Mouse (Mus musculus): ENCODE data around the gene Cilp2.

Gene Cilp2

GRCm38 (mm10) chr8:69901484-69902162 lies 14.1 kb upstream of the Cilp2 start:
- DNase-seq (ENCODE audit: low spot score in 2 of 2) = peak; percentile 91 to 96

- DNase-seq (ENCODE audit: low spot score in 2 of 2) = no peak
These were observed 13.5 kb upstream of the Cilp2 start for GRCm38 (mm10) chr8:69900895-69901451.

- DNase-seq (ENCODE audit: low spot score in 2 of 2) = no peak
These were observed 12.4 kb upstream of the Cilp2 start for GRCm38 (mm10) chr8:69899876-69900275.

GRCm38 (mm10) chr8:69897857-69898256 lies 10.4 kb upstream of the Cilp2 start:
- DNase-seq (ENCODE audit: low spot score in 2 of 2) = no peak

GRCm38 (mm10) chr8:69895772-69896451 lies 8.4 kb upstream of the Cilp2 start:
- DNase-seq (ENCODE audit: low spot score in 2 of 2) = no peak

- no peak for DNase-seq (ENCODE audit: low spot score in 2 of 2)
These were observed 7.4 kb upstream of the Cilp2 start for GRCm38 (mm10) chr8:69894836-69895332.

- peak in 1 of 2 experiments; percentile 47 for DNase-seq (ENCODE audit: low spot score in 2 of 2)
These were observed 6.4 kb upstream of the Cilp2 start for GRCm38 (mm10) chr8:69893863-69894262.

- DNase-seq (ENCODE audit: low spot score in 2 of 2) = peak in 1 of 2 experiments; percentile 63
These were observed 3.3 kb upstream of the Cilp2 start for GRCm38 (mm10) chr8:69890813-69891241.

- DNase-seq (ENCODE audit: low spot score in 2 of 2) = no peak
These were observed 1.4 kb upstream of the Cilp2 start for GRCm38 (mm10) chr8:69888902-69889301.

GRCm38 (mm10) chr8:69888244-69888866 lies 868 bp upstream of the Cilp2 start:
- no peak for DNase-seq (ENCODE audit: low spot score in 2 of 2)

GRCm38 (mm10) chr8:69884141-69884540 lies 3.3 kb downstream of the Cilp2 start:
- no peak for DNase-seq (ENCODE audit: low spot score in 2 of 2)

- no peak for DNase-seq (ENCODE audit: low spot score in 2 of 2)
These were observed 4.5 kb downstream of the Cilp2 start for GRCm38 (mm10) chr8:69882833-69883600.

- peak in 1 of 2 experiments; percentile 72 for DNase-seq (ENCODE audit: low spot score in 2 of 2)
These were observed 5.3 kb downstream of the Cilp2 start for GRCm38 (mm10) chr8:69882021-69882756.

GRCm38 (mm10) chr8:69881261-69881865 lies 6.1 kb downstream of the Cilp2 start:
- DNase-seq (ENCODE audit: low spot score in 2 of 2) = no peak

GRCm38 (mm10) chr8:69880841-69881240 lies 6.6 kb downstream of the Cilp2 start:
- DNase-seq (ENCODE audit: low spot score in 2 of 2) = no peak

- DNase-seq (ENCODE audit: low spot score in 2 of 2) = no peak
These were observed 7.8 kb downstream of the Cilp2 start for GRCm38 (mm10) chr8:69879678-69880077.

GRCm38 (mm10) chr8:69877992-69878391 lies 9.5 kb downstream of the Cilp2 start:
- DNase-seq (ENCODE audit: low spot score in 2 of 2) = no peak

GRCm38 (mm10) chr8:69877396-69877795 lies 10.1 kb downstream of the Cilp2 start:
- DNase-seq (ENCODE audit: low spot score in 2 of 2) = no peak

- no peak for DNase-seq (ENCODE audit: low spot score in 2 of 2)
These were observed 10.5 kb downstream of the Cilp2 start for GRCm38 (mm10) chr8:69876967-69877366.

GRCm38 (mm10) chr8:69876097-69876496 lies 11.4 kb downstream of the Cilp2 start:
- no peak for DNase-seq (ENCODE audit: low spot score in 2 of 2)
